Mouse (Mus musculus) ES-E14 (cell line): Measurements from ENCODE around the gene Tex11. TPM values are rescaled to one million over a fixed set of nuclear protein-coding genes. Genes with fewer than 3 reads are reported as not detected.

Experiments used
- DNase-seq: peaks from one replicate; pipeline ENCODE4 v3.0.0-alpha.2; 2013; ENCODE audit warnings: low read depth, low spot score
- H3K27ac ChIP-seq: 2 replicates; pipeline ENCODE4 v1.5.1; 2012; ENCODE audit warnings: low read depth, mild to moderate bottlenecking, low read length, moderate library complexity, mixed read lengths; ENCODE audit not compliant: poor library complexity, insufficient read depth, severe bottlenecking
- H3K36me3 ChIP-seq: 2 replicates; pipeline ENCODE4 v1.6.1; 2012; ENCODE audit warnings: mild to moderate bottlenecking, low read length, moderate library complexity, mixed read lengths; ENCODE audit not compliant: control insufficient read depth, poor library complexity, insufficient read depth, severe bottlenecking
- H3K4me1 ChIP-seq, 2 experiments: fragments of 150-350 bp in 1 of 2; sonication (generic) in 1 of 2; 2 replicates each; pipeline ENCODE4 v1.6.1; 2012; ENCODE audit warnings: low read length in 2 of 2, mild to moderate bottlenecking in 1 of 2, mixed read lengths in 1 of 2; ENCODE audit not compliant: control insufficient read depth in 2 of 2, insufficient read depth in 2 of 2, poor library complexity in 1 of 2
- H3K4me3 ChIP-seq, 2 experiments: fragments of 150-350 bp in 1 of 2; sonication (generic) in 1 of 2; 2 replicates each; pipeline ENCODE4 v1.5.1; 2012; ENCODE audit warnings: low read length in 2 of 2, low read depth in 1 of 2, mild to moderate bottlenecking in 1 of 2, mixed read lengths in 1 of 2; ENCODE audit not compliant: insufficient read depth in 1 of 2, poor library complexity in 1 of 2, severe bottlenecking in 1 of 2
- H3K9ac ChIP-seq: 2 replicates; pipeline ENCODE4 v1.6.1; 2012; ENCODE audit warnings: low read depth, mild to moderate bottlenecking, low read length, mixed read lengths; ENCODE audit not compliant: poor library complexity, insufficient read depth, severe bottlenecking
- H3K9me3 ChIP-seq: fragments of 150-350 bp; sonication (generic); 2 replicates; pipeline ENCODE4 v1.6.1; 2012; ENCODE audit warnings: low read depth, mild to moderate bottlenecking, low read length; ENCODE audit not compliant: control insufficient read depth, insufficient read depth
- CHD2 ChIP-seq: IDR thresholded peaks from 2 replicates; pipeline ENCODE4 v1.6.1; 2014; ENCODE audit warnings: mild to moderate bottlenecking, low read depth, low read length, inconsistent platforms
- HCFC1 ChIP-seq: IDR thresholded peaks from 2 replicates; pipeline ENCODE4 v1.6.1; 2012; ENCODE audit warnings: low read length, inconsistent platforms, borderline replicate concordance; ENCODE audit not compliant: insufficient read depth
- MAFK ChIP-seq: IDR thresholded peaks from 2 replicates; pipeline ENCODE4 v1.6.1; 2014; ENCODE audit warnings: mild to moderate bottlenecking, low read depth, low read length, inconsistent platforms; ENCODE audit not compliant: insufficient read depth
- ZC3H11A ChIP-seq: IDR thresholded peaks from 2 replicates; pipeline ENCODE4 v1.6.1; 2012; ENCODE audit warnings: low read depth, mild to moderate bottlenecking, inconsistent platforms, low read length, borderline replicate concordance
- ZNF384 ChIP-seq: IDR thresholded peaks from 2 replicates; pipeline ENCODE4 v1.6.1; 2012; ENCODE audit warnings: low read depth, low read length, inconsistent platforms
- in situ Hi-C, 2 experiments: fragments of 600-800 bp; cut with MboI; formaldehyde crosslinking; loops; one replicate each; pipeline ENCODE4 v1.15.1; 2025; ENCODE audit warnings: low sequenced_read_pairs in 2 of 2, inconsistent platforms in 1 of 2; ENCODE audit not compliant: unreplicated experiment in 2 of 2
- total RNA-seq: library from RNA; depleted of rRNA; stranded (reverse); fragments of 300-350 nt; gene quantifications from 2 replicates; pipeline ENCODE4 v1.2.3, GENCODE M21; 2012

Gene Tex11
- total RNA-seq, 1 experiment: 6.5 TPM

DNA sequence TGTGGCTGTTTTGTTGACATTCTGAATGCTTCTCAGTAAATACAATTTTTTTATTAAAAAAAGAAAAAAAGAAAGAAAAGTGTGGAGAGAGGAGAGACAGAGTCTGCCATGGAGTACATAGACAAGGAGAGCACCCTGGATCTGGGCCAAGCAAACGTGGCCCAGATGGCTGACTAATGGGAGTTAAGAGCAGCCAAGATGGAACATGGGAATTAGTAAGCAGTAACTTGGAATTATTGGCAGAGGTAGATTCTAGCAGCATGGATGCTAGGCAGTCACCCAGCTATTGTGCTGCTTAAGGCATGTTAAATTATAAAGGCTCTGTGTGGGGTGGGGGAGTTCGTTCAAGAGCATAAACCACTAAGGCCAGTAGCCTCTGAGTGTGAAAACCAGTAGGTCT, 4.0 kb upstream of the Tex11 start:
- Histone ChIP-seq H3K4me1 (no peaks in the 10 kb centered on the region), H3K9ac (no peak overlapping the region), H3K4me3 (no peak overlapping the region), H3K36me3 (no peaks in the 10 kb centered on the region), H3K27ac (no peak overlapping the region), H3K9me3 (no peaks in the 10 kb centered on the region)
- no peak for DNase-seq
- in situ Hi-C loops: no loop called here
- no peak for TF ChIP-seq MAFK
- TF ChIP-seq ZC3H11A: no peak
- no peak for TF ChIP-seq HCFC1
- no peak for TF ChIP-seq ZNF384

- no peak for DNase-seq
- in situ Hi-C loops: no loop called here
Observed at GRCm38 (mm10) chrX:100943640-100944039, 115.8 kb downstream of the Tex11 start.

DNA sequence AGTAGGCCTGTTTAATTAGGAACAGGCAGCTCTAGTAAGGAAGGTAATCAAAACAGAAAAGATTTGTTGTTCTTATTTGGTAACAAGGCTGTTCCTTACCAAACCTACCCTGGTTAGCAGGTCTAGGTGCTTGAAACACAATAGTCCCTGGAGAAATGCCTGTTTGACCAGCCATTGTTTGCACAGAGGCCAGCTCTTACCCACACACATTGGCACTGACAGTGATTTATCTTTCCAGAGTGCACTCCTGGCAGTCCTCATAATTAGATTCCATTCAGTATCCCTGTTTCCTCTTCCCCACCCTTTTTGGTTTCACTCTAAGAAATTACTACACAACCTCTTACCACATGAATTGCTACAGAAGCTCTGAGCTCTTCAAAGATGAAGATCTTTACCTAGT, 220.3 kb downstream of the Tex11 start:
- H3K4me3 ChIP-seq: no peak overlapping the region
- no peaks in the 10 kb centered on the region for H3K4me1 ChIP-seq
- DNase-seq: no peak
- TF ChIP-seq CHD2 (no peak), MAFK (no peak), ZNF384 (no peak), HCFC1 (no peak), ZC3H11A (no peak)
- H3K27ac ChIP-seq: no peak overlapping the region
- H3K9me3 ChIP-seq: no peaks in the 10 kb centered on the region
- H3K36me3 ChIP-seq: no peaks in the 10 kb centered on the region
- H3K9ac ChIP-seq: no peak overlapping the region
- in situ Hi-C loops: no loop called here

More at GRCm38 (mm10) chrX:100943640-100944039, 115.8 kb downstream of the Tex11 start:
- TF ChIP-seq HCFC1: no peak
- no peak for TF ChIP-seq ZNF384
- TF ChIP-seq ZC3H11A: no peak
- no peak for TF ChIP-seq MAFK
- no peak for TF ChIP-seq CHD2
- H3K4me3 ChIP-seq: no peak overlapping the region
- H3K36me3 ChIP-seq: no peaks in the 10 kb centered on the region
- no peaks in the 10 kb centered on the region for H3K4me1 ChIP-seq
- no peak overlapping the region for H3K9ac ChIP-seq
- H3K27ac ChIP-seq: no peak overlapping the region
- no peaks in the 10 kb centered on the region for H3K9me3 ChIP-seq

- DNase-seq: no peak
- no peak overlapping the region for H3K9ac ChIP-seq
- no peaks in the 10 kb centered on the region for H3K9me3 ChIP-seq
- no peak overlapping the region for H3K27ac ChIP-seq
- no peaks in the 10 kb centered on the region for H3K36me3 ChIP-seq
- in situ Hi-C loops: no loop called here
- TF ChIP-seq ZC3H11A (no peak), MAFK (no peak), CHD2 (no peak), ZNF384 (no peak), HCFC1 (no peak)
- no peaks in the 10 kb centered on the region; a peak in 1 of 4 replicates for H3K4me1 ChIP-seq
- no peak overlapping the region for H3K4me3 ChIP-seq
Observed at GRCm38 (mm10) chrX:100832806-100833205, 226.7 kb downstream of the Tex11 start.

DNA sequence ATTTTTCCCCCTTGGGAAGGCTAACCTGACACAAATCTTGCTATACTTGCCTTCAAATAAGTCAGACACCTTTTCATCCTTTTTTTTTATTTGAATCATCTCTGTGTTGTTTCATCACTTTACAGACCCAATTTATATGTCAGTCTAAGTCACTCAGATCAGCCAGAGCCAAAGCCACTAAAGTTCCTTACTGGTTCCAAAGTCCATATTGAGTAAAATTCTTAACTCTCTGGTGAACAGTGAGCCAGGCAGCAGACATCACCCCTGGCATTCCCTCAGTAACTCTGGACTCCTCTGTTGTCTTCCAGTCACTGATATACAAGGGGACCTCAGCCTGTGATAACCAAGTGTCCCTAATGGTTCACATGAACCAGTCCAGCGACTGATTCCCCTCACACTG, 233.9 kb downstream of the Tex11 start:
- Histone ChIP-seq H3K4me1 (peaks cover 0 to 4% of the 10 kb centered on the region in 2 experiments; a peak in 1 of 4 replicates), H3K9me3 (no peaks in the 10 kb centered on the region), H3K4me3 (no peak overlapping the region), H3K9ac (no peak overlapping the region), H3K27ac (no peak overlapping the region), H3K36me3 (no peaks in the 10 kb centered on the region)
- no peak for TF ChIP-seq CHD2
- no peak for TF ChIP-seq ZNF384
- no peak for TF ChIP-seq MAFK
- no peak for TF ChIP-seq HCFC1
- TF ChIP-seq ZC3H11A: no peak
- DNase-seq: no peak
- in situ Hi-C loops: no loop called here
